Mouse (Mus musculus) midbrain, embryonic 12.5 days (tissue): Measurements from ENCODE around the gene Auh. TPM values are rescaled to one million over a fixed set of nuclear protein-coding genes. Genes with fewer than 3 reads are reported as not detected.

Experiments
- ATAC-seq: fragments of 200-750 bp; cut with Nextera tagmentation; 2 replicates; pipeline ENCODE4 v1.8.0; 2017; ENCODE audit warnings: low read depth, moderate TSS enrichment, moderate library complexity; ENCODE audit not compliant: low FRiP score
- H3K27ac ChIP-seq: fragments of 300-500 bp; sonication (generic); replicated peaks from 2 replicates; pipeline ENCODE4 v1.5.1; 2016; ENCODE audit warnings: mild to moderate bottlenecking
- H3K27me3 ChIP-seq: fragments of 300-500 bp; sonication (generic); 2 replicates; pipeline ENCODE4 v1.6.1; 2016; ENCODE audit warnings: mild to moderate bottlenecking
- H3K36me3 ChIP-seq: fragments of 300-500 bp; sonication (generic); 2 replicates; pipeline ENCODE4 v1.6.1; 2016
- H3K4me1 ChIP-seq: fragments of 300-500 bp; sonication (generic); 2 replicates; pipeline ENCODE4 v1.6.1; 2016
- H3K4me2 ChIP-seq: fragments of 300-500 bp; sonication (generic); replicated peaks from 2 replicates; pipeline ENCODE4 v1.6.1; 2016; ENCODE audit warnings: mild to moderate bottlenecking, moderate library complexity
- H3K4me3 ChIP-seq: fragments of 300-500 bp; sonication (generic); 2 replicates; pipeline ENCODE4 v1.5.1; 2016; ENCODE audit warnings: mild to moderate bottlenecking
- H3K9ac ChIP-seq: fragments of 300-500 bp; sonication (generic); replicated peaks from 2 replicates; pipeline ENCODE4 v1.6.1; 2016; ENCODE audit warnings: mild to moderate bottlenecking, moderate library complexity
- H3K9me3 ChIP-seq: fragments of 300-500 bp; sonication (generic); 2 replicates; pipeline ENCODE4 v1.6.1; 2016; ENCODE audit warnings: mild to moderate bottlenecking
- WGBS: fragments of 180-500 bp; shearing (Covaris S2); methylation state at CpG from one replicate; pipeline ENCODE4 v1.1.7; 2016; 5-methylcytosine and 5-hydroxymethylcytosine counted together
- polyA plus RNA-seq: library from polyadenylated mRNA; unstranded; fragments of >200 nt; fragmentation: Nextera tagmentation; extraction: Ambion mirVana; gene quantifications from 2 replicates; pipeline ENCODE4 v1.2.1, GENCODE M21; 2016

Gene Auh
- polyA plus RNA-seq, 1 experiment from 2014 or later = 48.0 TPM

DNA sequence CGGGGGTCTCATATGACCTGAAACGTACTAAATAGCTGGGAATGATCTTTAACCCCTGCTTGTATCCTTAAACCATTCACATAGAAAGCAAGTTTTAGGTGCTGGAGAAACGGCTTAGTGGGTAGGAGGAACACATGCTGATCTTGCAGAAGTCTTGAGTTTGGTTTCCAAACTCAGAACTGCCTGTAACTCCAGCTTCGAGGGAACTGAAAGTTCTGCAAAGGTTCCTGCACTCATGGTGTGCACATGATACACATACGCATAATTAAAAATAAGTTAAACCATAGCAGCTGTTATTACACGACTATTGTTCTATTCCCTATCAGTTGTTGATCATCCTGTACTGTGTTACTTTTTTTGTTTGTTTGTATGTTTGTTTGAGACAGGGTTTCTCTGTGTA, 32.9 kb upstream of the Auh start:
- Histone ChIP-seq H3K27me3 (no peaks in the 10 kb centered on the region), H3K27ac (no peak overlapping the region), H3K36me3 (peaks cover 26% of the 10 kb centered on the region), H3K9ac (no peak overlapping the region), H3K4me1 (no peaks in the 10 kb centered on the region), H3K4me2 (no peak overlapping the region), H3K4me3 (no peak overlapping the region), H3K9me3 (no peaks in the 10 kb centered on the region)
- ATAC-seq = no peak
- 84% methylated on average over 6 of the region's 6 CpGs for WGBS

DNA sequence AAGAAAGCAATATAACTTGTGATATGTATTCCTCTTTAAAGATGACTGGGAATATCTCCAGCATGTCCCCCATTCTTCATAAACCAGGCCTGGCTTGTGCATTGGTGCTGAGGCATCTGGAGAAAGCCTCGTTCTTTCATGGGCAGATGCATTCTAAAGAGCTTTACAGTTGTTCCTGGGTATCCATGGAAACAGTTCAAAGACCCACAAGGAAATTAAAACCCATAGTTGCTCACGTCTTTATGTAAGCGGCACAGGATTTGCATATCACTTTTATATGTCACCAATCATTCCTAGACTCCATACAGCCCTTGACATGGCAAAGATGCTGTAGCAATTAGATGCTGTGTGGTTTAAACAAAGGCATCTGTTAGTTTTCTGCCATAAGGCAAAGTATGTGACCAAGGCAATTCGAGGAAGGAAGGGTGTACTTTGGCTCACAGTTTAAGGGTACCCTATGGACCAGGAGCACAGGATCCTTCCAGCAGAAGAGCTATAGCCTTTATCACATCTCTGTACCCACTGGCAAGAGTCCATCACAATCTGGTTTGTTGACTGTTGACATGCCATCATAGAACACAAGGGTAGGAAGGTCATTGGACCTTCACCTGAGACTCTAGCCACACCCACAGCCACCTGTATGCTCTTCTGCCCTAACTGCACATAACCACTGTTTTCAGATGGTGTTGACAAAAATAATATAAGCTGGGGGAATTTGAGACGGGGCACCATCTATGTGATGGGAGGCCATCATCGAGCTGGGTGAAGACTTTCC, 24.5 kb upstream of the Auh start:
- H3K36me3 ChIP-seq = no peaks in the 10 kb centered on the region
- no peak for ATAC-seq
- H3K9me3 ChIP-seq = no peaks in the 10 kb centered on the region
- H3K27me3 ChIP-seq = no peaks in the 10 kb centered on the region
- H3K27ac ChIP-seq = no peak overlapping the region
- H3K9ac ChIP-seq = no peak overlapping the region
- WGBS = 70% methylated on average over 6 of the region's 6 CpGs
- no peaks in the 10 kb centered on the region for H3K4me1 ChIP-seq
- H3K4me2 ChIP-seq = no peak overlapping the region
- H3K4me3 ChIP-seq = no peak overlapping the region

DNA sequence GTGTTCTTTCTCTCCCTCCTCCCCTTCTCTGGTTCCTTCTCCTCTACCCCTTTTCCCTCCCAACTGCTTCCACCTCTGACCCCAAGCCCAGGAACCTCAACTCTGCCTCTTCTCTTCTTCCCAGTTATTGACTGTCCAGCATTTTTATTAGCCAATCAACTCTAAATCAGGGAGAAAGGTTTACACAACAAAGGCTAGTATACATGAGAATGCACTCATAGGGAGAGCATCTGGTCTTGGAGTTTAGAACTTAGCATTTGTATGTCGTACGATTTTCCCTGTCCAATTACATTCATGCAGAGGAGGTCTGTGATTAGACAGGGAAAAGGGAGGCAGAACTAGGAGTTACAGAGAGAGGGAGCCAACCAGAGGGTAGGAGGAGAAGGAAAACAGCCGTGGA, 19.7 kb upstream of the Auh start:
- Histone ChIP-seq H3K9me3 (no peaks in the 10 kb centered on the region), H3K27me3 (no peaks in the 10 kb centered on the region), H3K4me1 (no peaks in the 10 kb centered on the region), H3K9ac (no peak overlapping the region), H3K36me3 (no peaks in the 10 kb centered on the region), H3K27ac (no peak overlapping the region), H3K4me3 (no peak overlapping the region), H3K4me2 (no peak overlapping the region)
- WGBS = 81% methylated on average over 3 of the region's 3 CpGs
- no peak for ATAC-seq

DNA sequence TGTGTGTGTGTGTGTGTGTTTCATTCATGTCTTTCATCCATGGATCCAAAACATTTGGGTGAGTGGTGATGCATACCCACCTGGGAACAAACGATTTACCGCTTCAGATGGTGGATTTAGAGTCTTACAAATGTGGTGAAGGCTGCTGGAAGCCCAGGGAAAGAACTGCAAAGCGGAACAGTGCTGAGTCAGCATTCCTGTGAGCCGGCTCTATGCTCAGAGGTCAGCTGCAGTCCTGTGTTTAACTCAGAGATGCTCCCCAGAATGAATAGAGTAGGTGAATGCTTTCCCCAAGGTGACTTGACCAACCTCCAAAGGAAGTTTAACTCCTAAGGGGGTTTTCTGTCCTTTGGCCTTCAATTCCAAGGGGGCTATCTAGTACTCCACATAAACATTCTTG, 18.1 kb upstream of the Auh start:
- Histone ChIP-seq H3K36me3 (no peaks in the 10 kb centered on the region), H3K27ac (no peak overlapping the region), H3K9me3 (no peaks in the 10 kb centered on the region), H3K4me3 (no peak overlapping the region), H3K4me2 (no peak overlapping the region), H3K4me1 (no peaks in the 10 kb centered on the region), H3K27me3 (no peaks in the 10 kb centered on the region), H3K9ac (no peak overlapping the region)
- ATAC-seq = no peak
- WGBS = 87% methylated on average over 4 of the region's 4 CpGs

DNA sequence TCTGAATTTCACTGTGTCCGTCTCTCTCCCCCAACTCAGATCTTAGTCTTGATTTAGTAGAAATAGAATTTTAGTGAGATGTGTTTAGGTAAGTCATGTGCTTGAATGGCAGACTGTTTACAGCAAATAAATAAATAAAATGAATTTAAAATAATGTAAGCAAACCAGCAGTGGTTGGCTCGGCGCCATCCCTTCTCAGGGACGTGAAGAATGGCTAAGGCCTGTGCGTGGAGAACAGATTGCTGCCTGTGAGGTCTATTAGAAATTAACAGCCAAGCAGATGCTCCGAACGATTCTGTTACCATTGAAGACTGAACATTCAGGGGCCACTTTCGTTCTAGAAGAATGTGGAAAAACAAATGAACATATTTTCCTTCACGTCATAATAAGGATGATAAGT, 16.3 kb upstream of the Auh start:
- Histone ChIP-seq H3K4me1 (no peaks in the 10 kb centered on the region), H3K27ac (no peak overlapping the region), H3K9me3 (no peaks in the 10 kb centered on the region), H3K4me3 (no peak overlapping the region), H3K4me2 (no peak overlapping the region), H3K27me3 (no peaks in the 10 kb centered on the region), H3K36me3 (no peaks in the 10 kb centered on the region), H3K9ac (no peak overlapping the region)
- ATAC-seq = no peak
- 91% methylated on average over 9 of the region's 9 CpGs for WGBS

DNA sequence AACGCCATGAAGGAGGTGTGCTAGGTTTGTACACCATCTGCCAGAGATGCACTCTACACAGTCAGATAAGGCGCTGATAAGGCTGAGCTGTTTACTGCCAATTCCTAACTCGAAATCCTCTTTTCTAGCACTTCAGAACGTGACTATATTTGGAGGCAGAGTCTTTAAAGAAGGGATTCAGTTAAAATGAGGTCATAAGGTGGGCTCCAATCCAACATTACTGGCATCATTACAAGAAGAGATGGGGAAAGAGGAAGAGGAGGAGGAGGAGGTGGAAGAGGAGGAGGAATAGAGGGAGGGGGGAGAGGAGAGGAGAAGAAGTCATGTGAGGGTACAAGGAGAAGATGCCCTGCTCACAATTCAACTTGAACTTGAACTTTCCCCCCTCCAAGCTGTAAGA, 14.6 kb upstream of the Auh start:
- 79% methylated on average over 4 of the region's 4 CpGs for WGBS
- H3K27ac ChIP-seq = no peak overlapping the region
- H3K36me3 ChIP-seq = no peaks in the 10 kb centered on the region
- H3K4me2 ChIP-seq = no peak overlapping the region
- H3K4me1 ChIP-seq = no peaks in the 10 kb centered on the region
- no peak overlapping the region for H3K4me3 ChIP-seq
- H3K9ac ChIP-seq = no peak overlapping the region
- no peak for ATAC-seq
- H3K27me3 ChIP-seq = no peaks in the 10 kb centered on the region
- H3K9me3 ChIP-seq = no peaks in the 10 kb centered on the region

DNA sequence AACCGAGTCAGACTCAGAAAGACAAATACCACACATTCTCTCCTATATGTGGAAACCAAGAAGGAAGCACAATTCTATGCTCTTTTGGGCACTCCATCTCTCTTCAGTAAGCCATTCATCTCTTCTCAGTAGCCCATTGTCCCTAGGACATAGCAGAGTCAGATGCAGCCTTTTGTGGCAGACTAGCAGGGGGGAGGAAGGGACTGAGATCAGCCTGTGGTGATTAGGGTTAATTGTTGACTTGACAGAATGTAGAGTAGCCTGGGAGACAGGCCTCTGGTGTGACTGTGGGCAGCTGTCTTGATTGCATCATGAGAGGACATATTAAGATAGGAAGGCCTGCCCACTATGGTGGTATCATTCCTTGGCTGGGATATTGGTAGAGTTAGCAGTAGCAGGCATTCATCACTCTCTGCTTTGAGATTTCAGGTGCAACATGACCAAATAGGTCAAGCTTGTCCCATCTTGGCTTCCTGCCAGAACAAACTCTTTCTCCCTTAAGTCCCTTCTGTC, 13.5 kb upstream of the Auh start:
- Histone ChIP-seq H3K36me3 (no peaks in the 10 kb centered on the region), H3K27me3 (no peaks in the 10 kb centered on the region), H3K27ac (no peak overlapping the region), H3K4me3 (no peak overlapping the region), H3K9me3 (no peaks in the 10 kb centered on the region), H3K9ac (no peak overlapping the region), H3K4me2 (no peak overlapping the region), H3K4me1 (no peaks in the 10 kb centered on the region)
- WGBS = 66% methylated on average over 1 of the region's 1 CpGs
- ATAC-seq = no peak

DNA sequence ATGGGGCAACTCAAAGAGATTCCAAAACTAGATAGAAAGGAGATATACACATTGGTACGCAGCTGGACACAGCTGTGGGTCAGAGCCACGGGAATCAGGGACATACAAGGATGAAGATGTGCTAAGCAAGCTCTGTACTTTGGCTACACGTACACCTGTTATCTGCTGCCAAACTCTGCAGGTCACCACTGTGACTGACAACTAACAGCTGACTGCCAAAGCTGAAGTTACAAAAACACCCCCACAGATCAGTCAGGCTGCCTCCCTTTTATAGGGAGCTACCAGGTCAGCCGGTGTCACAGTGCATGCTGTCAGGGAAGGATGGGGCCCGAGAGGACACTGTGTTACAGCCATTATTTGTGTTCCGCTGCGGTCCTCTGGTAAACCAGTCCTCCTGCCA, 11.5 kb upstream of the Auh start:
- no peak for ATAC-seq
- no peaks in the 10 kb centered on the region for H3K9me3 ChIP-seq
- 88% methylated on average over 7 of the region's 7 CpGs for WGBS

DNA sequence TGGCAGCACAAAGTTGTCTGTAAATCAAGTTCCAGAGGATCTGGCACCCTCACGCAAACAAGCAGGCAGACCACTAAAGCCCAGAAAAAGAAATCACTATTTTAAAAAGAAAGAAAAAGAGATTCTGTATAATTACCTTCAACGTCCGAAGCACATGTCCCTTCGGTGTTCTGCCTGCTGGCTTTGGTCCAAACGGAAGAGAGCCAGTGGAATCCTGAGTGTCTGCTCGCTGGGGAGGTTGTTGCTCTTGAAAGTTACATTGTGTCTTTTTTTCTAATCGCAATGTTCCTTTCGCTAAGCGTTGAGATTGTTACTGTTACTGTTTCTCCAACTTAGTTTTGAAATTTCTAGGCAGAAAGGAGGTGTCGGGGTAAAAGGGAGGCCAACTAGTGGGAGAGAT, 1.1 kb upstream of the Auh start:
- Histone ChIP-seq H3K4me2 (no peak overlapping the region), H3K4me3 (no peak overlapping the region)
- 61% methylated on average over 10 of the region's 10 CpGs for WGBS

More for the DNA sequence above, 11.5 kb upstream of the Auh start:
- H3K9ac ChIP-seq = no peak overlapping the region
- H3K4me3 ChIP-seq = no peak overlapping the region
- no peaks in the 10 kb centered on the region for H3K27me3 ChIP-seq
- H3K4me1 ChIP-seq = no peaks in the 10 kb centered on the region
- no peak overlapping the region for H3K27ac ChIP-seq
- H3K36me3 ChIP-seq = no peaks in the 10 kb centered on the region
- H3K4me2 ChIP-seq = no peak overlapping the region

DNA sequence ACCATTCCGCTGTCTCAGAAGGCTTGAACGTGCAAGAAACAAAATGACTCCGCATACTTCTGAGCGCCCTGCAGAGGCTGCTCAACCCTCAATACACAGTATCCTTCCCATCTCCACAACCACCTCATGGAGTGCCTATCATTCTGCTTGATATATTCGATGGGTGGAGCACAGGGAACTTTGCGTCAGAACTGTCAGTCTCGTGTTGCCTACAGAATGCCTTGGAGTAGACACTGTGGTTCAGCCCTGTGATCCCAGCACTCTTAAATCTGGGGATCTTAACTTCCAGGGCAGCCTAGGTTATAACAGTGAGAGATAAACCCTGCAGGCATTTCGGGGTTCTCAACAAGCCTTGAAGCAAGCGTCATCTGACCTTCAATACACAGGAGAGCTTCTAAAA, 1.1 kb downstream of the Auh start:
- 73% methylated on average over 9 of the region's 9 CpGs for WGBS
- Histone ChIP-seq H3K4me1 (peaks cover 19% of the 10 kb centered on the region), H3K9me3 (no peaks in the 10 kb centered on the region), H3K27me3 (0 out of 2 replicates have a peak, but pooled peaks cover 2% of the 10 kb centered on the region), H3K9ac (peak overlapping the region; percentile 74), H3K27ac (no peak overlapping the region), H3K4me2 (peak overlapping the region; percentile 66), H3K4me3 (peak overlapping the region; percentile 87), H3K36me3 (no peaks in the 10 kb centered on the region)
- ATAC-seq = no peak

More for the DNA sequence above, 1.1 kb upstream of the Auh start:
- no peaks in the 10 kb centered on the region for H3K36me3 ChIP-seq
- H3K4me1 ChIP-seq = peaks cover 19% of the 10 kb centered on the region
- no peak overlapping the region for H3K27ac ChIP-seq
- no peaks in the 10 kb centered on the region for H3K9me3 ChIP-seq
- 0 out of 2 replicates have a peak, but pooled peaks cover 2% of the 10 kb centered on the region for H3K27me3 ChIP-seq
- no peak overlapping the region for H3K9ac ChIP-seq
- ATAC-seq = no peak

DNA sequence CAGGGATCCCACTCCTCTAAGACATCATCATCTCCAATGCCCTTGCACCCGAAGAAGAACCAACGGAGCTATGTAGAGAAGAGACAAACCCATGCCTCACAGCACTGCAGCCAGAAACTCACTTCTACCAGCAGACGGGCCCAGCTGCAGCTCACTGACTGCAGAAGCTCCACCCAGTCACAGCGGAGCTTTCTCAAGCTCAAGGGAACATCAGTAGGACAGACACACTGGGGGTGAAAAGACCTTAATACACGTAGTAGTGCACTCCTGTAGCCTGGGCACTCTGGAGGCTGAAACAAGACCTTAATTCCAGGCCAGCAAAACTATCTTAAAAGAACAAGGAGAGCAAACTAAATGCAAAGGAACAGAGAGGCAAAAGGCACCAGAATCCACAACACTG, 5.0 kb downstream of the Auh start:
- 86% methylated on average over 5 of the region's 5 CpGs for WGBS
- Histone ChIP-seq H3K4me3 (no peak overlapping the region), H3K4me2 (no peak overlapping the region), H3K4me1 (peaks cover 13% of the 10 kb centered on the region), H3K27ac (no peak overlapping the region), H3K9me3 (no peaks in the 10 kb centered on the region), H3K9ac (no peak overlapping the region), H3K27me3 (no peaks in the 10 kb centered on the region), H3K36me3 (no peaks in the 10 kb centered on the region)
- ATAC-seq = no peak

DNA sequence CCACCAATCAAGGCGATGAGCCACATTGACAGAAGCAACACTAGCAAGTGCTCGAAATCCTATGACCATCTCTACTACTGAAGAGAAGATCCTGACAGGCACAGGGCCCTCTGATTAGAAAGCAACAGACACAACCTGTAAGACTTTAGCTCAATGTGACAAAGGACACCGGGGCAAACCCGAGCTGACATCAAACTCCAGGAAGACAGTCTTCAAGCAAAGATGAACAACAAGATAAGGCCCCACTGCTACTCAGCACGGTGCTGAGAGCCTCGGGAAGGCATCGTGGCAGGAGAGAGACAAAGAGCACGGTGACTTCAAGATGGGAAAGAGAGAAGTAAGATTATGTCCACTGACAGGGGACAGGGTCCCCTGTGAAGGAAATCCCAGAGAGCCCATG, 7.5 kb downstream of the Auh start:
- no peak for ATAC-seq
- no peaks in the 10 kb centered on the region for H3K27me3 ChIP-seq
- no peak overlapping the region for H3K4me2 ChIP-seq
- H3K4me1 ChIP-seq = no peaks in the 10 kb centered on the region; the same call in 1 of the 2 replicates
- H3K27ac ChIP-seq = no peak overlapping the region
- H3K9me3 ChIP-seq = no peaks in the 10 kb centered on the region
- no peak overlapping the region for H3K9ac ChIP-seq
- H3K4me3 ChIP-seq = no peak overlapping the region
- no peaks in the 10 kb centered on the region for H3K36me3 ChIP-seq
- WGBS = 89% methylated on average over 8 of the region's 8 CpGs
